ENCODE assay signal across 7 mouse cellular contexts in genomic region chr5:26904324-26905041, GRCm38 (mm10).
DNase-seq lines count a peak whose midpoint lies in the region; ATAC-seq and TF ChIP-seq lines count a peak whose summit lies in the region.

No protein-coding gene starts in this region.

- peak overlapping the region; percentile 29 for H3K9ac ChIP-seq in heart, embryonic 12.5 days
- no peak overlapping the region for H3K9ac ChIP-seq in liver, postnatal 0 days (replicated peaks)

- TF ChIP-seq POLR2A in brain, embryonic 14.5 days (IDR thresholded peaks at IDR 0.05; ENCODE audit: borderline replicate concordance, extremely low read depth, insufficient read depth, insufficient read length, poor library complexity, severe bottlenecking) = peak; percentile 10; the same call in 1 of the 2 replicates

- peak overlapping the region; percentile 78 for H3K4me2 ChIP-seq in heart, embryonic 12.5 days
- H3K4me2 ChIP-seq in liver, postnatal 0 days (ENCODE audit: low read depth, low read length) = peak overlapping the region; percentile 1; the same call in 1 of the 2 replicates

- H3K4me1 ChIP-seq in heart, embryonic 12.5 days (replicated peaks) = peaks cover 17% of the 10 kb centered on the region
- H3K4me1 ChIP-seq in liver, postnatal 0 days (ENCODE audit: insufficient read depth) = no peaks in the 10 kb centered on the region

- ATAC-seq in heart, embryonic 12.5 days (ENCODE audit: insufficient number of reproducible peaks, low FRiP score) = peak; percentile 63
- ATAC-seq in liver, postnatal 0 days = no peak

- no peak for TF ChIP-seq CTCF in brain, embryonic 14.5 days (IDR thresholded peaks at IDR 0.05; ENCODE audit: borderline replicate concordance, extremely low read depth, insufficient read depth, insufficient read length)
- TF ChIP-seq CTCF in liver, postnatal 0 days (IDR thresholded peaks at IDR 0.05; ENCODE audit: low read depth) = no peak

- no peaks in the 10 kb centered on the region for H3K9me3 ChIP-seq in heart, embryonic 12.5 days (replicated peaks)
- H3K9me3 ChIP-seq in liver, postnatal 0 days (ENCODE audit: low read length) = no peaks in the 10 kb centered on the region

- DNase-seq in brain, embryonic 14.5 days (ENCODE audit: low read depth) = peak; percentile 87
- peak; percentile 83 for DNase-seq in embryo, embryonic 10.5 days (ENCODE audit: low spot score)
- DNase-seq in layer of hippocampus, adult 8-10 months (ENCODE audit: low spot score in 2 of 2) = peak; percentile 39 to 43
- DNase-seq in liver, postnatal 0 days = no peak
- peak; percentile 85 for DNase-seq in retina, embryonic 14.5 days (ENCODE audit: low spot score)
- no peak for DNase-seq in thymus, postnatal 10 days (ENCODE audit: low spot score in 2 of 2)

- peaks cover 48% of the 10 kb centered on the region for H3K27me3 ChIP-seq in heart, embryonic 12.5 days (replicated peaks)
- no peaks in the 10 kb centered on the region for H3K27me3 ChIP-seq in liver, postnatal 0 days (ENCODE audit: insufficient read depth, low read length)

- H3K27ac ChIP-seq in heart, embryonic 12.5 days (ENCODE audit: poor library complexity, severe bottlenecking) = no peak overlapping the region
- no peak overlapping the region for H3K27ac ChIP-seq in liver, postnatal 0 days (ENCODE audit: low read depth)

- TF ChIP-seq EP300 in liver, postnatal 0 days (IDR thresholded peaks at IDR 0.05; ENCODE audit: low read depth) = no peak

- H3K4me3 ChIP-seq in heart, embryonic 12.5 days = peak overlapping the region; percentile 43
- H3K4me3 ChIP-seq in liver, postnatal 0 days (ENCODE audit: low read depth, low read length) = no peak overlapping the region

- WGBS in heart, embryonic 12.5 days = under 1% methylated on average over 32 of the region's 32 CpGs
- WGBS in liver, postnatal 0 days (ENCODE audit: insufficient replicate concordance) = 3% methylated on average over 27 of the region's 32 CpGs

- no peaks in the 10 kb centered on the region for H3K36me3 ChIP-seq in heart, embryonic 12.5 days
- H3K36me3 ChIP-seq in liver, postnatal 0 days (replicated peaks; ENCODE audit: insufficient read depth, low read length) = no peaks in the 10 kb centered on the region

Comparison
In these comparisons a context has a peak if more than half of its experiments do, and no peak if none do; other contexts are left out.
1. DNase-seq: peak in brain, embryonic 14.5 days (single experiment), embryo, embryonic 10.5 days (single experiment), layer of hippocampus, adult 8-10 months (2 of 2) and retina, embryonic 14.5 days (single experiment); none in liver, postnatal 0 days (single experiment) and thymus, postnatal 10 days (0 of 2).